Mouse (Mus musculus) heart, postnatal 25 days (tissue): ENCODE results near the gene Mvb12b. TPM values are rescaled to one million over a fixed set of nuclear protein-coding genes. Genes with fewer than 3 reads are reported as not detected.

Source experiments
- DNase-seq: peaks from one replicate; pipeline ENCODE4 v3.0.0; 2022; ENCODE audit warnings: low spot score
- intact Hi-C: fragments of 180-260 bp; cut with DNase I; formaldehyde crosslinking; loops from one replicate; pipeline ENCODE4 v1.15.1; 2025
- total RNA-seq, 2 experiments: library from RNA; stranded (reverse); gene quantifications; 2 replicates each; pipeline ENCODE4 v1.2.3; 2021

The Mvb12b gene
- total RNA-seq, 2 experiments from 2014 or later = 17.8 to 18.9 TPM

DNA sequence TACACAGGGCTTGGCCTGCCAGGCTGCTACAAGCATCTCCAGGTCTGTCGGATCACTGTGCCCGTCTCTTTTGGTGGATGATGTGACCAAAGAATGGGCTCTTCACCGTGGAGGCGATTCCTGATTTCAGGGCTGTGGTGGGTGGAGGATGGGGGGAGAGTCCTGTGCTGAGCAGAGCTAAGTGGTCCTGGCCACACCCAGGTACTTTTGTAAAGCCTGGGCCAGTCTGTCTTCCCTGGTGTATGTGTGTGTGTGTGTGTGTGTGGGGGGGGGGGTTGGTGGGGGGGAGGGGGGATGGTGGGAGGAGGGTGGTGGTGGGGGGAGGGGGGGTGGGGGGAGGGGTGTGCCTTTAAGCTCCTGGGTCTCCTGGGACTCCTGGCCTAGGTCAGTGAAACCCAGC lies 174.9 kb downstream of the Mvb12b start:
- DNase-seq = no peak
- intact Hi-C loops = no loop called here

- DNase-seq = no peak
- intact Hi-C loops = no loop called here
These were observed 178.9 kb downstream of the Mvb12b start for GRCm38 (mm10) chr2:33708831-33709230.

DNA sequence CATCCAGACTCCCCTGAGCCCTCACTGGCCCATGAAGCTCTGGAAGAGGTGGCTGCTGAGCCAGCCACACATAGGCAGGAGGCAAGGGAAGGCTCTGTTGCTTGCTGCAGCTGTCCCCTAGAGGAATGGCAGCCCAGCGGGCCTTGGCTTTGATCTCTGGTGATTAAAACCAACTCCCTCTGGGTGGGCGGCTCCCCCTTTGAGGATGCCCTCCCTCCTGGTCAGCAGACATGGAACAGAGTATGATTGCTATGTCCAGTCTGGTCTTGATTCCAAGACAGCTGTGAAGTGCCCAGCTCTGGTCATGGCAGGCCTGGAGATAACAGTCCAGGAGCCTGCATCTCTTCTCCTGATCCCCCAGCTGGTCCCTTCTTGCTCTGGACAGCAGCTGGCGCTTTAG lies 179.7 kb downstream of the Mvb12b start:
- no peak for DNase-seq
- intact Hi-C loops = no loop called here

- intact Hi-C loops = no loop called here
- no peak for DNase-seq
These were observed 181.3 kb downstream of the Mvb12b start for GRCm38 (mm10) chr2:33706403-33706802.

GRCm38 (mm10) chr2:33705687-33706320 lies 181.9 kb downstream of the Mvb12b start:
- no peak for DNase-seq
- intact Hi-C loops = no loop called here

GRCm38 (mm10) chr2:33703286-33703685 lies 184.5 kb downstream of the Mvb12b start:
- intact Hi-C loops = no loop called here
- no peak for DNase-seq

- intact Hi-C loops = no loop called here
- DNase-seq = peak; percentile 31
These were observed 185.0 kb downstream of the Mvb12b start for GRCm38 (mm10) chr2:33702705-33703104.

DNA sequence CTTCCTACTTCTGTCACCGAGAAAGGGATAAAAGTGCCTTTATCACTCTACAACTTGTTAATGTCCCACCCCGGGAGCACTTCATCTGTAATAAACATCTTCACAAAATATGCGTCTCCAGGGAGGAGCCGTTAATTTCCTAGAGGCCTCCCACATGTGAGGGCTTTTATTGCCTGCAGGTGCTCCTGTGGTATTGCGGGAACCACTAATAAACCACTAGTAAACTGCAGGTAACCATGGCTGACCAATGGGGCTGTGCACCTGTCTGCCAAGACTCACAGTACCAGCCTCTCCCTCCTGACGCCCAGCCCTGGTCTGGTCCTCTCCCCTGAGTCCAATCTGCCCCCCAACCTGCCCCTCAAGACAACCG lies 186.3 kb downstream of the Mvb12b start:
- no peak for DNase-seq
- intact Hi-C loops = no loop called here

DNA sequence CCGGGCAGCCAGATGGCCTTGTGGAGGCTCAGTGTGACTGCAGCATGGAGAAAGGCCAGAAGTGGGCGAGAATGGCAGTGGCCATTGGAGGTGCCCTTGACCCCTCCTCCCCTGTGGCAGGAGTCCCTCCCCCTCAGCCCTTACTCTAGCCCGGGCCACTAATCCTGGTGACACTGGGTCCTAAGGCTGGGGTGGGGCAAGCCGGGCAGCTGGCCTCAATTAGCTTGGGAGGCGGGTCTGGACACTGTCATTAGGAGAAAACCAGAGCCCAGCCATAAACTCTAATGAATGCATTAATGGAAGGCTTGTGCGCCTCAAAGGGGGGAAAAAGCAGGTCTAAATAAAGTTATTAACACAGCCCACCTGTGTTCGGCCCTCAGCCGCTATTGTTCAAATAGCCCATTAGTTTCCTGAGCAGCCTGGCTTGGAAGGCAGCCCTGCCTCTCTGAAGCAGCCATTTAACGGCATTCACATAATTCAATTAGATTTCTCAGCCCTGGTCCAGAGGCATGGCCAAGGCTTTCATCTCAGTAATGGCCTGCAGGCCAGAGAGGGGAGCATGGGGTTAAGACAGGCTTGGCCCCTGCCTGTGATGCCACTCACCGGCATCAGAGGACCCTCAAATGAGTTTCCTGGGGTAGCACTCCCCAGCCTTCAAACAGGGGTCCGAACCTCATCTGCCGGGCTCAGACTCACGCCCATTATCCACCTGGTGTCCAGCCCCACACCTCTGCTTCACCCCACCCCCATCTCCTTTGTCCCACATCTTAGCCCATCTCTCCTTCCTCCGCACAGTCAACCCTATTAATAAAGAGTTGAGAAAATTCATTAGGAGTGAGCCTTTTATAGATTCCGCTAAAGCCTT lies 186.9 kb downstream of the Mvb12b start:
- intact Hi-C loops = no loop called here
- no peak for DNase-seq

GRCm38 (mm10) chr2:33698898-33699297 lies 188.8 kb downstream of the Mvb12b start:
- no peak for DNase-seq
- intact Hi-C loops = no loop called here

DNA sequence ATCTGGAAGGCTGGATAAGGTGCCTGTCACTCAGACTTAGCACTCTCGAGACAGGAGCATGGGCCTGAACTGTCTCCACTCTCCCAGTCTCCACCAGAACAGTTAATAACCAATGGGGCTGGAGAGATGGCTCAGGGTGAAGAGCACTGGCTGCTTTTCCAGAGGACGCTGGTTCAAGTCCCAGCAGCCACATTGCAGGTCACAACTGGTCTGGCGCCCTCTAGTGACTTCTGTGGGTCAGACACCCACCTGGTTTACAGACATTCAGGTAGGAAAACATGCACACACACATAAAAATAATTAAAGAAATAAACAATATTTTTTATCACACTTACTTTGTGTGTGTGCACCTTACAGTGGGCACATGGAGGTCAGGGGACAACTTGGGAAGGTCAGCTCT lies 191.3 kb downstream of the Mvb12b start:
- no peak for DNase-seq
- intact Hi-C loops = no loop called here

- intact Hi-C loops = no loop called here
- no peak for DNase-seq
These were observed 193.8 kb downstream of the Mvb12b start for GRCm38 (mm10) chr2:33693931-33694330.

- no peak for DNase-seq
- intact Hi-C loops = no loop called here
These were observed 197.8 kb downstream of the Mvb12b start for GRCm38 (mm10) chr2:33689880-33690462.

DNA sequence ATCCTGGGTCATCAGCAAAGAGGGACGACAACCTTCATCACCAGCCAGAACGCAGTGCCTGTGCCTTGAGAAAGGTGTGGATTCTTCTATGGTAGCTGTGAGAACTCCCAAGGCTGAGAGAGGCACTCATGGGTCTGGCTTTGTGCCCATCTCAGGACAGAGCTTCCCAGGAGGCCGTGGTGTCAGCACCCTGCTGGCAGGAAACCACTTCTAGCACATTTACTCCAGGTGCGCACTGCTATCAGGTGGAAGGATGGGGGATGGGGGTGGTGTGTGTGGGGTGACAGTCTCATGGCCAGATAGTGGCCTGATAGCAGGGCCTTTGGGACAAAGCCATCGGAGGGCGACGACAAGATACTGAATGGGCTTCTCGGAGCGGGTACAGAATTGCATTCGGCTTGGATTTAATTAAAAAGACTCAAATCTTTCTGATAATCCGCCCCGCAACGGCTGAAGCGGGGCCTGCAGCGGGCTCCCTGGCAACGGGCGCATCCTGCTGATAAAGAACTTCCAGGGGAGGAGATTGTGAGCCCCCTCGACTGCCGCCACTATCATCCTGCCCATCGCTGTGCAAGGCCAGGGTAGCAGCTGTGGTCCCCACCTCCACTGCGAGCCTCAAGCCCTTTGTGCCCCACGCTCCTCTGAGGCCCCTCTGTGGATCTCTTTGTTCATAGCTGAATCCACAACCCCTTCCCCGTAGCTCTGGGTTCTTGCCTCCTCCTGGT lies 198.4 kb downstream of the Mvb12b start:
- intact Hi-C loops = no loop called here
- DNase-seq = no peak

DNA sequence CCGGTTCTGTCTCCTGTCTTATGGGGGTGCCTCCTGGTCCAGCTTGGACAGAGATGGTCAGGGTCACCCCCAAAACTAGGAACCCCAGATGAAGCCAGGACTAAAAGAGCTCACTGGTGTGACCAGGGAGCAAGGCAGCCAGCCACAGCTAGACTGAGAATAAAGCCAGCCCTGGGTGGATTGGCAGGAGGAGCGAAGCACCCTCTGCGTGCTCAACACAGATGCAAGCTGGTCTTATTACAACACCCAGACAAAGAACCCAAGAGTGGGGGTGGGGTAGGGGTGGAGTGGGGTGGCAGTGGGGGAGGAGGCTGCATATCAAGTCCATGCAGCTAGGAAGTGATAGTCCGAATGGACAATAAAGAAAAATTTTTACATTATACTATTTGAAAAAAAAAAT lies 204.2 kb downstream of the Mvb12b start:
- intact Hi-C loops = no loop called here
- DNase-seq = no peak

- intact Hi-C loops = no loop called here
- no peak for DNase-seq
These were observed 204.7 kb downstream of the Mvb12b start for GRCm38 (mm10) chr2:33683095-33683494.

GRCm38 (mm10) chr2:33682219-33682618 lies 205.5 kb downstream of the Mvb12b start:
- no peak for DNase-seq

More at GRCm38 (mm10) chr2:33682219-33682618, 205.5 kb downstream of the Mvb12b start:
- intact Hi-C loops = loop anchor here (1.0 kb wide), 1 partner anchor 54 kb away; no protein-coding TSS in a partner anchor
